Mouse (Mus musculus): ENCODE data around the gene Areg. TPM values are rescaled to one million over a fixed set of nuclear protein-coding genes. Genes with fewer than 3 reads are reported as not detected.

Gene Areg
- total RNA-seq (2021): not detected

DNA sequence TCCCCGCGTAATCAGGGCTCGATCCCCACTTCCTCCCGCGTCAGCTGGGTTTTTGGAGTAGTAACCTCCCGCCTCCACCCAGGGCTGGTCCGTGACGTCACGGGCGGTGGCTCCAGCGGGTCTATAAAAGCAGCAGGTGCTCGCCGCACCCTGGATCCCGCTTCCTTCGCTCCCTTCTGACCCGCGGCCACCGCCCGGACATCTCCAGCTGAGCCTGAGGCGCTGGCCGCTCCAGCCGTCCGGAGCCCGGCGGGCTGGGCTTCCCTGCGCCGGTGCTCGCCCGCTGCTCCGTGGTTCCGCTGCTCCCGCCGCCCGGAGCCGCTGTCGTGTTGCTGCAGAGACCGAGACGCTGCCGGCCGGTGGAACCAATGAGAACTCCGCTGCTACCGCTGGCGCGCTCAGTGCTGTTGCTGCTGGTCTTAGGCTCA is at the start of gene Areg:
TSS of gene Areg (plus strand) at position 154 of the 428 bp plus-strand sequence.
- intact Hi-C loops (cut with DNase I): no loop called here
- DNase-seq: peak; percentile 39

DNA sequence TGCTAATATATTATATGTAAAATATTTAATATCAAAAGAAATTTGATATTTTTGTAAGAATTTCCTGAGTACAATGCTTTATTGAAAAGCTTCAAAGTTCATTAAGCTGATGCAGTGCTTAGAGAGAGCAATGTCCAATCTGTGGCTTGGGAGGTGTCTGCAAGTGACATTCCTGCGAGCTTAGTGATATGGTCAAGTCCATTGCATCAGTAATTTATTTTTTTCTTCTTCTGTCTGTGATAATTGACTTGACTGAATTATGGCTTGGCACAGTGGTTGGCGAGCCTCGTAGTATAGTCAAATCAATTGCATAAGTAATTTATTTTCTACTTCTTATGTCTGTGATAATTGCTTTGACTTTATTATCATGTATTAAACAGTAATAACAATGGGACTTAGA is 49.1 kb upstream of the Areg start:
- intact Hi-C loops (cut with DNase I): no loop called here
- DNase-seq: no peak

DNA sequence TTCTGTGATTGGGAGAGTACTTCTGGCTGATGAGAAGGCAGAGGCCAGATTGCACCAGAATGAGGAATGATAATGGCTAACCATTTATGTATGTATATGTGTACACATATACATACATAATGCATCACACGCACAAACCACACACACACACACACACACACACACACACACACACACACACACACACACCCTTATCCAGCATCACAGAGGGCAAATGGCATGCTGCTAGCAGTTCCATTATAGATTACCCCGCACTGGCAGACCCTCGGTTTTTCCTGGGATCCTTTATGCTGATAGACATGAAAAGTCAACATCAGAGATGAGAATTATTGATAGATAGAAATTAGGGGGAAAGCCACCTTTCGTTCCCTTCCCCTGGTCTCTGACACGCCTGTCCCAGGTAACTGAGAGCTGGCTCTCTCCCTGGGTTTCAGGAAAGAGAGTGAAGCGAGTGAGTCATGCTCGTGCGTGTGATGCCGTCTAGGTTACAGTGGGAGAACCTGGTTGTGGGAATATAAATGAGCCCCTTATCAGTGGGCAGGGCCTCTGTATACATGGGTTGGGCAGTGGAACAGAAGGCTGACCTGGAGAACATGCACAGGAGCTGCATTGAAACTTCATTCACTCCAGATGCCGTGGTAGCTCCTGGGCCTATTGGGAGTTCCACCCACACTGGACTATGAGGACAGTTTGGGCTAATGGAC is 41.3 kb upstream of the Areg start:
- no peak for DNase-seq
- intact Hi-C loops (cut with DNase I): no loop called here

DNA sequence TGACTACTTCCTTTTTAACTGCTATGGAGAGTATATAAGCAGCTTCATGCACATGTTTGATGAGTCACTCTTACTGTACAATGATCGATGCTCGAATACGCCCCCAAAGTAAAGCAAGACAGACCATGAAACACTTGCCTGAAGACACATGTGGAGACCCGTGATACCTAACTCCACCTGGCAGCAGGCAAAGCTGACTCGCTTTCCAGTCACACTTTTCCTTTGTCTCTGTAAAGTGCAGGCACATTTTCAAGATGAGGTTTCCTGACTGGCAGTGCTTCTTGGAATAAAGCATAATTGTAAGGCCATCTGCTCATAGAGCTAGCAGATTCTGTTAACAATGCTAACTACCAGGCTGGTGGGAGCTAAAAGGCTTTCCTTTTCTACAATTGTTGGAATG is 37.7 kb upstream of the Areg start:
- intact Hi-C loops (cut with DNase I): no loop called here
- DNase-seq: no peak

DNA sequence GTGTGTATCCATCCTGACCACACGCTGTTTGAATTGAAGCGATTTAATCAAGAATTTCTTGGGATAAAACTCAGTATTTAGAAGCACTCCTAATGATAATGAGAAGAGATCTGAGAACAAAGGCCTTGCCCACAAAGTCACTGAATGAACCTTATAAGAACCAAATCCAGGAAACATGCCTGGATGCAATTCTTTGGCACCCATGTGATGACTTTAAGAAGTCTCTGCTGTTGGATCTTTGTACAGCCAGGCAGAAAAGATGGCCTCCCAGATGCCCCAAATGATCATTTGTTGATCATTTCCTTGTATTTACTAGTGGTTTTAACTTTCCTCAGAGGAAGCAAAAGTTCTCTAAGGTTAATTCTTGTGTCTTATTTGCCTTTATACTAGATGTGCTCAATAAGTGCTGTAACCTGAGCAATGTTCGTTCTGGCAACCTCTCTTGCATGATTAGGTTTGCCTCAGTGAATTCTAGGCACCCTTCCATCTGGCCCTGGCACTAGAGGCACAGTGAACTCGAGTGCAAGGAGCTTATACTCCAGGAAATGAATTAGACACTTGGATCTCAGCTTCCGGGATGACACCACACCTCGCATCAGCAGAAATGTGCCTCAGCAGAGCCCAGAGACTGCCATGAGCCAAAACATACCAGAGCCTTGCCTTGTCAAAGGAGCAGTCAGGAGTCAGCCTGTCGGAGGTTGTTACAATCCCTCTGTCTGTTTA is 35.3 kb upstream of the Areg start:
- peak; percentile 78 for DNase-seq
- intact Hi-C loops (cut with DNase I): no loop called here

DNA sequence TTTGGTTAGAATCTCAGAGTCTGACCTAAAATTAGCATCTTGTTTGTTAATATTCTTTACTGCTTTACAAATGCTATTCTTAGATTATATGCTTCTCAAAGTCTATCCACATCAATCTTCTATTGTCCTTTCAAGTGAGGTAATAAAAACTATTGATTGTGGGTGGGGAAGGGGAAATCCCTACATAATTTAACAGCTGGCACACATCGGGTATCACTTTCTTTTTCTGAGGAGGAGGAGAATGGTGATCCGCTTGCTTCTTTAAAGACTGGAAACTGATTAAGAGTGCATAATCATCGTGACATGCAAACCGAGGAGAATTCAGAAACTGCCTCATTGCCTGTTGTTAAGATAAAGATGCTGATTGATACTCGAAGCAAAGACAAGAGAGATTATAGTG is 33.2 kb upstream of the Areg start:
- intact Hi-C loops (cut with DNase I): no loop called here
- DNase-seq: no peak

DNA sequence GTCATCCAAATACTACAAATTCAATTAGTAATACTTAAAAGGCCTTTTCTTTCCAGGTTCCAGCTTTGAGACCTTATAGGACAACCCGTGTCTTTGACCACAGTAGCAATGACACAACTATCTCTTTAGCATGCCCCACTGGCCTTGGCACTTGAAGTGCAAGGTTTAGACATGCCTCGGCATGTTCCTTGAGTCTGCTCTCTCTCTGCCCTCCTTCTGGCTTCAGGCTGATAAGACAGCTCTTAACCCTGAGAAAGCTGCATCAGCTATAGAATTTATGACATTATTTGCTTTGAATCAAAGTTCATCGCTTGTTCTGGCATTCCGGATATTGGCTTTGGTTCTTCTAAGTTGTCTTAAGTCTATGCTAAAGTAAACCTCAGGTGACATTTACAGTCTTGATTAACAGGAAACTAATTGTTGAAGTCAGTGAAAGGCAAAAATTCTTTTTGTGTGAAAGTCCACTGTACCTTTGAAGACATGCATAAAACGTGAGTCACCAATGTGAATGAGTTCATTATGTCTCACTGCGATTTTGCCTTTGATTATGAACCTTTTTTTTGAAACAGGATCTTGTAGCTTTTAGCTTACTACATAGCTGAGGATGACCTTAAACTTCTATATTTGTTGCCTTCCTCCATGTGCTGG is 29.3 kb upstream of the Areg start:
- no peak for DNase-seq
- intact Hi-C loops (cut with DNase I): no loop called here

DNA sequence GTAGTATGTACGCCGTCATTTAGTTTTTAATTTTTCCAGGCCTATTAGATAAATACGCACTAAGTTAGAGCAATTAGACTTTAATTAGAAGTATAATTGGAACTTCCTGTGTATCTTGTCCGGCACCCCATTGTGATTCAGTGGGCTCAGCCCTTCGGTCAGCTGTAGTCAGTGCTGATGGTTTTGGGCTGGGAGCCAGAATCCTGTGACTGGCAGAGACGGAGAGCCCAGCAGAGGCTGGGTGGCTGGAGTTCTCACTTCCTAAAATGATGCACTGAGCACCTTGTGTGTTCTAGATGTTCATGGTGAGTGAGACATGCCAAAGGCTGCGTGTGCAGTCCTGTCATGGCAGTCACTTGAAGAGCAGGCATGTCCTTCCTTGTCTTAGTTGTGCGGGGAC is 28.4 kb upstream of the Areg start:
- peak; percentile 44 for DNase-seq
- intact Hi-C loops (cut with DNase I): no loop called here

DNA sequence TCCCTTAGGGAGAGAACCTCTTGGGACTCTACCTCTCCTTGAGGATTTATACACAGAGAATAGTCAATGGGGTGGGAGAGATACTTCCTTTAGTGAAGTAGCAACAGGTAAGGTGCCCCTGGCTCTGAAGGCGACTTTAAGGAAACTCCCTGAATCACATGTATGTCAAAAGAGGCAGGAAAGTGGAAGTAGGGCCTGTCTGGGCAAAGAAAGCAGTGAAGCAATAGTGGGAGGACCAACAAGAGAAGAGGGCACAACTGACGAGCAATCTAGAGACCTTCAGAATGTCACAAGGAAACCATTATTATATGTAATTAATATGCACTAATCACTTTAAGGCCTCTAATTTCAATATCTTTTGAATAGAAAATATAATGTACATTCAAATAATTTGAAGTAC is 25.4 kb upstream of the Areg start:
- intact Hi-C loops (cut with DNase I): no loop called here
- DNase-seq: no peak

DNA sequence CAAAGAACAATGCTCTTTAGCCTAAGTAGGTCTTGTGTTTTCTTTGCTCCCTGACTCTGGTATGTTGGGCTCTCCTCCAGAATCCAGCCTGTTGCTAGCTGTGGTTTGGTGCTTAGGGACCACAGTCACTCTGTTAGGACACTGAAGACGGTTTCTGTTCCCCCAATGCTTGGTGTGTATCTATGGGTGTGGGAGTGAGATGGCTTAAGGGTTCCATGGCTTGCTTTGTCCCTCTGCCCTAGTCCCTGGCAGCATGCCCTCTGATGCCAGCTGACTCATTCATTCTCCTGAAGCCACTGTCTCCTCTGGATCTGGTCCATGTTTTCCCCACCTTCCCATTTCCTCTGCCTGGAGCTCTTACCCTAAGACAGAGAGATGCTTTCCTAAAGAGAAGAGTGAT is 24.8 kb upstream of the Areg start:
- intact Hi-C loops (cut with DNase I): no loop called here
- peak; percentile 21 for DNase-seq

DNA sequence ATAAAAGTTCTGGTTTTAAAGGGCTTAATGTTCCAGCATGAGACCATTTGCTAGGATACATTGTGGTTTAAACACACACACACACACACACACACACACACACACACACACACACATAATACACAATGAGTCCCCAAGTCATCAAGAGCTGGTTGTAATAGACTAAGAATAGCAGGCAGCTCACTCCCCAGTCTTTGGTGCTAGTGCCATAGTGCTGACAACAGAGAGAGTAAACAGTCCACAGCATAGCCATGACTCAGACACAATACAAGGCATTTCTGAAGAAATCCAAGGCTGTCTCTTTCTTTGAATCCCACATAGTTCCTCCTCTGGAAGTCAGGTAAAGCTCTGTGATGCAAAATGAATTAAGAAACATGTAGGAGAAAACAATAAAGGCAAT is 20.8 kb upstream of the Areg start:
- intact Hi-C loops (cut with DNase I): no loop called here
- DNase-seq: no peak

DNA sequence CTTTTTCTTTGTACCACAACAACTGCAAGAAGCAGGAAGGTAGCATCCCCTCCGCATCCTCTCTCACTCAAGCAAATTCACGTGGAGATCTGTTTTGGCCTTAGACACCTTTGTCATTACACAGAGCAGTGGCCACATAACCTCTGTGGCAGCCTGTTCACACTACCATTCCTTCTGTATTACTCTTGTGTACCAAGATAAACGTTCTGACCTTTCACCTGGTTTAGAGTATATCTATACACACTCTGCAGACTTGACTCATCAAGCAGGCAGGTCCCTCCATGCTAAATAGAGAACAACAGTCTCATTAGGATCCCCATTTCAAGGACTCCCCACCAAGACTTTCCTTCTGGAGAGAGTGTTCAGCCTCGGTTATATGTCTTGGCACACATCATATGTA is 16.0 kb upstream of the Areg start:
- intact Hi-C loops (cut with DNase I): no loop called here
- DNase-seq: no peak

DNA sequence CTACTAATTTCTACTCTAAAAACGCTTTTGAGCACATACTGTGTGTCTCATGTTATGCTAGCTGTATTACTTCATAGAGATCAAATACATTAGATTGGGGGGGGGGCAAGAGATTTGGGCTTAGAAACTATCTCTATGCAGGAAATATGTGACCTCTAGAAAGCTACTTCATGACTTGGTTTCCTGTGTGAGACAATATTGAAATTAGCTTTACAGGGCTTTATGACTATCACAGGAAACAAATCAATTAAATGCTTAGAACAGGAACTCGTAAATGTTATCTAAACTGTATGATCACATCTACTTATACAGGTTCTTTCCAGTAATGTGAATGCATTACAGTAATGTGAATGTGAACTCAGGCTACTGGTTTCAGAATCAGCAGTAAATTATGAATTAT is 15.3 kb upstream of the Areg start:
- no peak for DNase-seq
- intact Hi-C loops (cut with DNase I): no loop called here

DNA sequence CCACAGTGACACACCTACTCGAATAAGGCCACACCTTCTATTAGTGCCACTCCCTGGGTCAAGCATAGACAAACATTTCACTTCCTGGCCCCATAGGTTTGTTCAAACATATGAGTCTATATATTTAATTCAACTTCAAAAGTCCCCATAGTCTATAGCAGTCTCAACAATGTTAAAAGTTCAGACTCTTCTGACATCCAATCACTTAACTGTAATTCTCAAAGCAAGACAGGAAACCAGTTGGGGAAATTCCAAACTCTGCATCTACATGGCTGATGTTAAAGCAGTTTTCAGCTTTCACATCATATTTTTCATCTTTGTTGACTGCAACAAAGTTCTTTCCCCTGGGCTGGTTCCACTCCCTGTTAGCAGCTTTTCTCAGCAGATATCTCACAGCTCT is 12.8 kb upstream of the Areg start:
- intact Hi-C loops (cut with DNase I): no loop called here
- DNase-seq: no peak

DNA sequence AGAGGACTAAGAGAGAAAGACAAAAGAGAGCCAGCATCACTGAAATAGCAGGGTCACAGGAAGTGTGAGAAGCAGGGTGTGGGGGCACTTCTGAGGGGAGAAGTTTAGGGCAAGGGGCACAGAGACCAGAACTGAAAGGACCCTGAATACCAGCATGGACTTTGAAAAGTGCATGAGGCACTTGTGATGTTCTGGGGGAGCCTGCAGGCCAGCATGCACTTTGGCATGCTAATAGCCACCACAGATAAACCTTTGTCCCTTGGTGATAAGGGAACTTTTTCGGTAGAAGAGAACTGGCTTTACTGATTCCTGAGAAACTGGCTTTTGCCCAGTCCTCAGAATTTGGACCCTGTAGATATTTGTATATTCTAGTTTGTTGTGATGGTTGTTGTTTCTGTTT is 4.4 kb upstream of the Areg start:
- intact Hi-C loops (cut with DNase I): no loop called here
- no peak for DNase-seq

DNA sequence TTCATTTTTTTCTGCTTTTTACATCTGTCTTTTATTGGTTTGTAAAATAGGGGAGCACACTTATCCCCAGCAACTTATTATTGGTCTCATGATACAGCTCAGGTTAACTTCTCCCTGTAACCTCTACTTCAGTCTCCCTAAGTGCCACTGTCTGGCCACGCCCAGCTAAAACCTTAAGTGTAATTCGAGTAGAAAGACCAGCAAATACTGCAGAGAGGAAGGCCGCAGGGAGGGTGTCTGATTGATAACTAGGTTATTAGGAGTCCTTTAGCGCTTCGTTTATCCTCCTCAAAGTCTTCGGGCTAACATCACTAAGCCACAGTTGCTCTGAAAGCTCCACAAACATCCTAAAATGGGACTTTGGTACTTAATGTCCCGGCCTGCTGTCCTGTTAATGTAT is 429 bp upstream of the Areg start:
- intact Hi-C loops (cut with DNase I): no loop called here
- DNase-seq: no peak

DNA sequence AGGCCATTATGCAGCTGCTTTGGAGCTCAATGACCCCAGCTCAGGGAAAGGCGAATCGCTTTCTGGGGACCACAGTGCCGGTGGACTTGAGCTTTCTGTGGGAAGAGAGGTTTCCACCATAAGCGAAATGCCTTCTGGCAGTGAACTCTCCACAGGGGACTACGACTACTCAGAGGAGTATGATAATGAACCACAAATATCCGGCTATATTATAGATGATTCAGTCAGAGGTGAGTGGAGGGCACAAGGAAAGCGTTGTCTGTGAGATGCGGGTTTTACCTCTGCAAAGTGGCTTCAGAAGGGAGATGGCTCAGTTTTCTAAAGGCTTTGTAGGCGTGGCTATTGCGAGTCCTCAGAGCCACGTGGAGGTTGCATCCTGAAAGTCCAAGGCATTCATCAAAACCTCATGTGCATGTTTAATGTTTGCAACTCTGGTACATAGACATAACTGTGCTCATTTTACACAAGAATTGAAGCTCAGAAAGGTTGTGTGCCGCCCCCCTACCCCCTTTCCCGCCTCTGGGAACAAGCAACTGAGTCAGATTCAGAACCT is 1.6 kb downstream of the Areg start:
- intact Hi-C loops (cut with DNase I): no loop called here
- DNase-seq: no peak

DNA sequence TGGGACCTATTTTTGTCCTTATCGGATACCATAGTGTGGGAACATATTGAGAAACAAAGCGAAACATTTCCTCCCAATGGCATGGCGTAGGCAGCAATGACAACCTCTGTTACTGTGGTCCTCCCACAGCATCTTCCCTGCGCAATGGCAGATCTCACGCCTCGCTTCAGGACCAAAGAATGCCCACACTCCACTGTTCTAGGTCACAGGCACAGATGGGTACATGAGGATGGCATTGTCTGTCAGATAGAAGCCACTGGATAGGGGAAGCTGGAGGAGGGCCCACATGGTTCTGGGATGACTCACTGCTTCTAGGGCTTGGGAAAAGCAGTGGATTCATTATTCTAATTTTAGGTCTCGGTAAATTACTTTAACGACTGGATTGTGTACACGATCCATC is 5.6 kb downstream of the Areg start:
- no peak for DNase-seq
- intact Hi-C loops (cut with DNase I): no loop called here

DNA sequence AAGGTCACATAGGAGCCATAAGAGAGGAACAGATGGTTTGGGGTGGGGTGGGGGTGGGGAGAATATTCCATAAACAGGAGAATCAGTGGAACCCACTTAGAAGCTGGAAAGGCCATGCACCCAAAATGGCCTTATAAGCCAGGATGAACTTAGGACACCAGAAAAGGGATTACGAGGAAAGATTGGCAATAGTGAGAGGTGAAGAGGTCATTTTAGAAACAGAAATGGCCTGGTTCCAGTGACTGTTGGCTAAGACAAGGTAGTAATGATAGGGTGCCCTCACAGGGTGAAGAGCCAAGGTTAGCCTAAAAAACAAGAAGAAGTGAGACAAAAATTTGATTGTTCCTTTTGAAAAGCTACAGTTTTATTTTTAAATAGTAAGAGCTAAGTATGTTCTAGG is 7.6 kb downstream of the Areg start:
- DNase-seq: no peak
- intact Hi-C loops (cut with DNase I): no loop called here

DNA sequence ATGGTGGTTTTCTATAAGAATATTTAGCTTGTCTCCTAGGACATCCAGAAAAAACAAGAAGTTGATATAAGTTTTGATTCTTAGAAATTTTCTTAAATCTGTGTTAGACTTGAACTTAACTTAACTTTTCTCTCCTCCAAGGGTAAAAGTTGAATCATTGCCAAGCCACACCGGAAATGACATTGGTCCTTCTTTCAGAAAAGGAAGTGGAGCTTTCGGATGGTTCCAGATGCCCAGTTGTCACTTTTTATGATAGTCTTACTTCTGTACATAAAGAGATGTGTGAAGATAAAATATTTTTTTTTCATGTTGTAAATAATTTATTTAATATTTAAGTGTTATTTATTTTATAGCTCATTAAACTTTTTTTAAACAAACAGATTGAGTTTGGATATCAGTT is 8.7 kb downstream of the Areg start:
- DNase-seq: no peak
- intact Hi-C loops (cut with DNase I): no loop called here

DNA sequence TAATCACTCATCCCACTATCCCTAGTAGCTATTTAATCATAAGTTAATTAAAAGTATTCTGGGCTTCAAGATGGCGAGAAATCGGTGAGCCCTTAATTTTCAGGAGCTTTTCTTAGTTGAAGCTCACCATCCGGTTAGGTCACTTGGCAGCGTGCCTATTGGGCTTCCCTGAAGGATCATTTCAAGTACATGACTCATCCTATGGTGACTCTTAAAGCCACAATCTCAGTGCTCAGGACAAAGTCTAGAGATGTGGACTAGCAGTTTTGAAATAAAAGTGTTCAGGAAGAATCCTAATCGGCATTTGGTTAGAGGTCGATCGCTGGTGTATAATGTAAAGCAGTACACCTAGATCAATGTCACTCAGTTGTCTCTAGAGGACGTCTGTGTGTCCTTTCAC is 17.3 kb downstream of the Areg start:
- intact Hi-C loops (cut with DNase I): no loop called here
- no peak for DNase-seq

DNA sequence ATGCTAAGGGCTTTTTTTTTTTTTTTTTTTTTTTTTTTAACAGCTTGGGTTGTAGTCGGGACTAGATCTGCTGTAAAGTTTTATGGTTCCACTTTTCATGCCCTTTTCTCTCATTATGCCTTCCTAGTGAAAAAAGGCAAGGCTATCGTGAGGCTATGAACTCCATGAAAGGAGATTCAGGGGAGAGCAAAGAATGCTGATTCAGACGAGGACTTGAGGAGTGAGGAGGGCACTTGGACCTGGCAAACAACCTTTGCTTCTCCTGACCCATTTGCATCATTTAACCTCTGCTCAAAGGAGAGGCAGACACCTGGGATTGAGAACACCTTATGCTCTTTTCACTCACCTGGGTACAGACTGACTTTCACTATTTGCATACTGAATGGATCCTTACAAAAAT is 17.8 kb downstream of the Areg start:
- intact Hi-C loops (cut with DNase I): no loop called here
- no peak for DNase-seq

Measured in left cerebral cortex, postnatal 4 days (tissue).